Mouse (Mus musculus) monocyte, adult 5-6 weeks (primary cell): ENCODE measurements around the gene Tdrd9. TPM values are rescaled to one million over a fixed set of nuclear protein-coding genes. Genes with fewer than 3 reads are reported as not detected.

ENCODE experiments used
- ATAC-seq: fragments of 153-309, 156-312 bp; replicated peaks from 2 replicates; pipeline ENCODE4 v1.8.0; 2017; ENCODE audit warnings: mild to moderate bottlenecking; ENCODE audit not compliant: low TSS enrichment, insufficient number of reproducible peaks, severe bottlenecking, poor library complexity, low FRiP score
- total RNA-seq: library from RNA; stranded (forward); fragments of 200-1000, 200-491, 200-594 nt; gene quantifications from 3 replicates; pipeline ENCODE4 v1.2.3, GENCODE M21; 2017

The Tdrd9 gene
- total RNA-seq, 1 experiment from 2014 or later = not detected

GRCm38 (mm10) chr12:111951701-111952100, 19.7 kb upstream of the Tdrd9 start:
- ATAC-seq = no peak

GRCm38 (mm10) chr12:111956173-111956572, 15.2 kb upstream of the Tdrd9 start:
- no peak for ATAC-seq

GRCm38 (mm10) chr12:111958101-111958865, 13.1 kb upstream of the Tdrd9 start:
- ATAC-seq = peak; percentile 78

DNA sequence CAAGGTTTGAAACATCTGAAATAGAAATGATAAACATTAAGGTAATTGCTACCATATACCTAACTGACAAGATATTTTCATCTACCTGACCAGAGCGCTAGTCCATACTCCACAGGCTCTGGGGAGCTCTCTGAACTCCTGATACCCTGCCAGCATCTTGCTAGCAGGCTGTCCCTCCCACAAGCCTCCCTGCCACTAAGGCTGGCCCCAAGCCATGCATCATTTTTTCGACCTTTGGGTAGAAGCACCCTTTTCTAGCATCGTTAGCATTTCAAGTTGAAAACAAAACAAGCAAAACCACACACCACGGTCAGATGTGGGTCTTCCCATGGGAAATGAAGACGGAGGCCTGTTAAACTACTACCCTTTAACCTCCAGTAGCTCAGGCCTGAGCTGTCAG, 8.0 kb upstream of the Tdrd9 start:
- ATAC-seq = no peak

GRCm38 (mm10) chr12:111966683-111967173, 4.6 kb upstream of the Tdrd9 start, which contains the start of gene Atp5mpl:
Gene Atp5mpl (minus strand): TSS chr12:111966977.
- peak; percentile 90 for ATAC-seq

GRCm38 (mm10) chr12:111970085-111970484, 1.3 kb upstream of the Tdrd9 start:
- no peak for ATAC-seq

GRCm38 (mm10) chr12:111972504-111972903, 1.1 kb downstream of the Tdrd9 start:
- no peak for ATAC-seq

- no peak for ATAC-seq
Observed at GRCm38 (mm10) chr12:111974578-111974977, 3.2 kb downstream of the Tdrd9 start.

GRCm38 (mm10) chr12:111977138-111977537, 5.8 kb downstream of the Tdrd9 start:
- no peak for ATAC-seq

- ATAC-seq = no peak
Observed at GRCm38 (mm10) chr12:111978274-111978673, 6.9 kb downstream of the Tdrd9 start.

DNA sequence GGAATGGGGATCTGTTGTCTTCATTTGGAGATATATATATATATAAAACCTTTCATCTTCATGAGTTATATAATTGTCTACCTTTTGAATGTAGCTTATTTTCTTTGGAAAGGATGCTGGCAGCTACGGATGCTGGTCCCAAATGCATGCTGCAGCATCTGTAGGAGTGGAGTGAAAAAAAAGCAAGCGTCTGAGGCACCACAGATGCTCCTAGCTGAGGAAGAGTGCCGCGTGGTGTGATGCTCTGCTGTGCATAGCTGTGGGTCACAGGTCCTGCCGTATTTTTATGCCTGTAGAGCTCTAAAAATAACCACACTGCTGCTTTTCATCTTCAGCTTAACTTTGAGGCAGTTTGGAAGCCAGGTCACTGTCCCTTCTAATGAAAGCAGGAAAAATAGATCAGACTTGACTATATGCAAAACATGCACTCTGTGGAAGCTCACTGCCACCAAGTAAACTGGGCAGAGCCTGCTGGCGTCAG, 9.6 kb downstream of the Tdrd9 start, which contains the start of gene Rd3l:
TSS of gene Rd3l (minus strand) at position 431 of the 481 bp plus-strand sequence.
- no peak for ATAC-seq

DNA sequence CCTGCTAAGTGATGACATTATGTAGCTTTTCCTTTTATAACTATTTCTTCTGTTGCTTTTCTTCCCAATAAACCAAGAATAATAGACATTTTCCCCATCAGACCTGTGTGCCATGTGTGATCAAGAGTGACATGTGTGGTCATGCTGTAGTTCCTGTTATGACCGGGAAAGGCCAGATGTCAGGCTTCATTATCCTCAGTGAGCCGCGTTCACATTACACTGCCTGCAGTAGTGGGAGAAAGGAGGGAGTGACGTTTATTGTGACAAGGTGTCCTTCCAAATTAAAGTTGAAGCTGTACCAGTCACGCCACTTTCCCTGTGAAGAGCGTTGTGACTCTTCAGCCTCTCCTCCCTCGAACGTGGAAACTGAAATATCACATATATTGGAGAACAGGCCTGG, 10.5 kb downstream of the Tdrd9 start:
- no peak for ATAC-seq

GRCm38 (mm10) chr12:111983165-111983564, 11.8 kb downstream of the Tdrd9 start:
- ATAC-seq = no peak

DNA sequence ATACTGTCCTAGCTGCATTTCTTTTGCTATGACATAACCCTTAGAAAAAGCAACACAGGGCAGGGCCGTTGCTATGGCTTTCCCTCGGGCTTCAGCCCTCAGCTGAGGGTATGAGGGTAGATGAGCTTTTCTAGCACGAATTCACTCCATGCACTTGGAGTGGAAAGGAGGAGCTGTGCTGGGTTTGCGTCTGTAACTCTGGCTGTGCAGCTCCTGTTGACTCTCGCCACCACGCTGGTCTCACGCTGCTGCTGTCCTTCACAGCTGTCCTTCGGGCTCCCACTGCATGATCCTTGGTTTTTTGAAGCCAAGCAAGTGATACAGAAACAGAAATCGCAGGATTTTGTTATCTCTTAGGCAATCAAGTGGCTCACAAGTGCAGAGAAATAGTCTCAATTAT, 15.4 kb downstream of the Tdrd9 start:
- no peak for ATAC-seq

DNA sequence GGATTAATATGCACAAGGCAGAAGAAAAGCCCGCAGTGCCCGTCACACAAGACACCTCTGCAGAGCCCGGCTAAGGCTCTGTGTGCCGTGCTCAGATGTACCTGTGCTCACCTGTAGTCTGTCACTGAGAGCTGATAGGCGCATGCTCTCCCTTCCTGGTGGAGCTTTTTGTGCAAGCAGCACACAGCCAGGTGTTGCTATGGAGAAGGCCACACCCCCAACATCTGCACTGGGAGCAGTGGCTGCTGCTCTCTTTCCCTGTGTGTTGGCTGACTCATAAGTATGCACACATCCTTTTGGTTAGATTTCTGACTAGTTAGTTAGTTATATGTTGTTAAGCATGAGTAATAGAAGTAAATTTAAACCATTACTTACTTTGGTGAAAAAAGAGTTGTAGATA, 21.3 kb downstream of the Tdrd9 start:
- ATAC-seq = no peak

GRCm38 (mm10) chr12:111995161-111995560, 23.8 kb downstream of the Tdrd9 start:
- no peak for ATAC-seq

DNA sequence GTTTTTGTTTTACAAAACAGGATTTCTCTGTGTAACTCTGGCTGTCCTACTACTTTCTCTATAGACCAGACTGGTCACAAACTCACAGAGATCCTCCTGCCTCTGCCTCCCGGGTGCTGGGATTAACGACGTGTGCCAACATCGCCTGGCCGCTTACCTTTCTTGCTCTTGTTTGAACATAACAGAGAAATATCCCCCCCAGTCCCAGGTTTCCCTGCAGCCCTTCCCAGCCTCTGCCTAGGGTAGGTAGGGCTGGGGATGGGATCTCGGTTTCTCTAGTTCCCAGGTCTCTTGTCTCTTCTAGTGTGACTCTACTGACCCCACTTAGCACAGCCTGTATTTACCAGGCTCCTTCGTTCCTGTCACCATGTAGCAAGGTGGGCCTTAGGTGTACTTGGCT, 28.4 kb downstream of the Tdrd9 start:
- no peak for ATAC-seq

DNA sequence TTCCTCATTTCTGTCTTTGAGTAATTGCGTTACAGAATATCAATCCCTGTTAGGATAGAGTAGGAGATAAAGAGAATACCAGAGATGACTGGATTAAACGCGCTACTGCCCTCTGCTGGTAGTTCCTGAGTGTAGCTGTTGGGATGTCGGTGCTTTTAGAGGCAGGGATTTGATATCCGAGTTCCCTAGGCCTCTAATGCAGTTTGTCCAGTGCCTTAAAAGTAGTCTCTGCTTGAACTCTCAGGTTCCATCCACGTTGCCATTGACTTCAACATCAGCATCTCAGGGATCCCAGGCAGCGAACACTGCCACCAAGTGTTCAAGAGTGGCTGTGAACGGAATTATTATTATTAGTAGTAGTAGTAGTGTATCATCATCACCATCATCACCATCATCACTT, 29.9 kb downstream of the Tdrd9 start:
- ATAC-seq = 0 out of 2 replicates have a peak, but pooled peaks have one; percentile 29

DNA sequence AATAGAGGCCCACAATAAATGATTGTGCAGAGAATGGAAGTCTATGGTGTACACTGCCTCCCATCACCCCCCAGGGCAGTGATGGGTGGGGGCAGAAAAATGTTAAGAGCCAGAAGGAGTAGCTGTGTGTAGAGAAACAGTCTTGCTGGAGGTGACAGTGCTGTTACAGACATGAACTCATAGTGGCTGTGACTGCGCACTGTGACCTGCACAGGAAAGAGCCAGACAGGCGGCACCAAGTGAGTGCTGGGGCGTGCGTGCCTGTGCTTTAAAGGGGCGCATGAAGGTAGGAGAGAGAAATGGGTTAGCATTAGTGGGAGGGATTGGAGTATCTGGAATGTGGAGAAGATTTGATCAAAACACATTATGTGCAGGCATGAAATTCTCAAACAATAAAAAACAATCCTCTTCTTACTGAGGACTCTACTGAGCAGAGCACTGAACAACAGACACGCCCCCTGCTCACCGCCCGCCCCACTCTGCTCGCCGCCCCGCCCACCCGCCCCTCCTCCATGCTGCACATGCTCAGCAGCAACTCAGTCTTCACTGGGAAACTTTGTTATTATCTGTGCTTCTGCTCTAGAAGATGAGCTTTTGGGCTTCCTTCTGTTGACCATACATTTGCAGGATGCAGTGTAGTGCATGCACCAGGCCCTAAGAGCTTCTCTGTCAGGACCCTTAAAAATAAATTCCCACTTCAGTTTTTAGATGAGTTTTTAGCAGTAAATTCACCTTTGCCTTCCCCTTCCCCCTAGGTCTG, 41.3 kb downstream of the Tdrd9 start:
- no peak for ATAC-seq
